Mouse (Mus musculus) hindbrain, embryonic 11.5 days (tissue): ENCODE data around the gene Tmem231. TPM values are rescaled to one million over a fixed set of nuclear protein-coding genes. Genes with fewer than 3 reads are reported as not detected.

ENCODE experiments used
- ATAC-seq: fragments of 200-750 bp; cut with Nextera tagmentation; 2 replicates; pipeline ENCODE4 v1.8.0; 2017; ENCODE audit warnings: mild to moderate bottlenecking, moderate TSS enrichment, moderate library complexity; ENCODE audit not compliant: low FRiP score
- DNase-seq: peaks from one replicate; pipeline ENCODE4 v3.0.0-alpha.2; 2015; ENCODE audit warnings: low spot score
- H3K27ac ChIP-seq: fragments of 300-500 bp; sonication (generic); 2 replicates; pipeline ENCODE4 v1.5.1; 2014; ENCODE audit warnings: mild to moderate bottlenecking, low read depth, low read length
- H3K27me3 ChIP-seq: fragments of 300-500 bp; sonication (generic); 2 replicates; pipeline ENCODE4 v1.6.1; 2014; ENCODE audit warnings: mild to moderate bottlenecking, low read length, moderate library complexity, mixed read lengths; ENCODE audit not compliant: control insufficient read depth, insufficient read depth
- H3K36me3 ChIP-seq: fragments of 300-500 bp; sonication (generic); 2 replicates; pipeline ENCODE4 v1.6.1; 2014; ENCODE audit warnings: mild to moderate bottlenecking, low read length, moderate library complexity, mixed read lengths; ENCODE audit not compliant: control insufficient read depth, insufficient read depth
- H3K4me1 ChIP-seq: fragments of 300-500 bp; sonication (generic); replicated peaks from 2 replicates; pipeline ENCODE4 v1.6.1; 2014; ENCODE audit warnings: low read length, mixed read lengths; ENCODE audit not compliant: control insufficient read depth, insufficient read depth
- H3K4me2 ChIP-seq: fragments of 300-500 bp; sonication (generic); replicated peaks from 2 replicates; pipeline ENCODE4 v1.6.1; 2014; ENCODE audit warnings: mild to moderate bottlenecking, low read depth, low read length
- H3K4me3 ChIP-seq: fragments of 300-500 bp; sonication (generic); 2 replicates; pipeline ENCODE4 v1.5.1; 2014; ENCODE audit warnings: low read depth, low read length
- H3K9ac ChIP-seq: fragments of 300-500 bp; sonication (generic); 2 replicates; pipeline ENCODE4 v1.6.1; 2014; ENCODE audit warnings: low read depth, low read length
- H3K9me3 ChIP-seq: fragments of 300-500 bp; sonication (generic); 2 replicates; pipeline ENCODE4 v1.6.1; 2016; ENCODE audit warnings: low read length; ENCODE audit not compliant: control insufficient read depth
- WGBS: fragments of 180-500 bp; shearing (Covaris S2); extraction: QIAGEN DNeasy Blood & Tissue Kit; methylation state at CpG from one replicate; pipeline ENCODE4 v1.1.7; 2014; 5-methylcytosine and 5-hydroxymethylcytosine counted together
- polyA plus RNA-seq: library from polyadenylated mRNA; unstranded; fragments of >200 nt; fragmentation: Nextera tagmentation; extraction: Ambion mirVana; gene quantifications from 2 replicates; pipeline ENCODE4 v1.2.1, GENCODE M21; 2014

Gene Tmem231
- polyA plus RNA-seq, 1 experiment from 2014 or later = 13.8 TPM

DNA sequence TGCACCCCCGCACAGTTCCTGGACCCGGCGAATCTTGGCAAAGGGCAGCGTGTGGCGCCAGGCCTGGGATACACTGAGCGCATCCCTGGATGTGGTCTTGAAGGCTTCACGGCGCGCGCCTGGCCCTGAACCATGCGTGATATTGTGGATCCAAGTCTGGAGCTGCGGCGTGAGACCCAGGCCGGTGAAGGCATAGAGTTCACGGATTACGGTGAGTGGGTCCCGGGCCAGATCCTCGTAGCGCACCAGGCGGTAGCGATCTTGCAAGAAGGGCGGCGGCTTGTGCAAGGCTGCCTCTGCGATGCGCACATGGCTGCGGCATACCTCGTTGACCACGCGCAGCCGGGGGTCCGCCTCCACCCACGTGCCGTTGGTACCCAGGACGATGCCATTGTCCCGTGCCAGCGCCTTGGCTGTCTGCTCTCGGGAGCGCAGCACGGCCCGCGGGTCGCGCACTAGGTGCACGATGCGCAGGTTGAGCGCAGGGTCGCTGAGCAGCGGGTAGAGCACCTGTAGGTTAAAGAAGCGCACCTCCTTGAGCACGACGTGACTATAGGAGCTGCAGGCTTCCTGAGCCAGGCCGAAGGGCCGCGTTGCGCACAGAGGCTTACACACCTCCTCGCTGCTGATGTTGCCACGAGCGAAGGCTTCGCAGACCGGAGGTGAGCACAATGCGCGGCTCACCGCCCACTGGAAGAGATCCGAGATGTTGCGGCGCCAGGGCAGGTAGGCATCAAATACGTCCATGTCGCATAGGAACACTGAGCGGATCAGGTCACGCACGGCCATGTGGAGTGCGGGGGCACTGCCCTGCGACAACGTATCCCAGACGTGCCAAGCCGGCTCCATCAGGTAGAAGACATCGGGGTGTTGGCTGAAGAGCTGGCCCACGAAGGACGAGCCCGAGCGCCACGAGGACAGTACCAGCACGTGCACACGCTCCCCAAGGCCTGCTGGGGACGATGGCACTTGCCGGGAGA, 43.5 kb downstream of the Tmem231 start:
- DNase-seq = no peak
- Histone ChIP-seq H3K27me3 (peaks cover 23% of the 10 kb centered on the region), H3K9me3 (no peaks in the 10 kb centered on the region), H3K36me3 (no peaks in the 10 kb centered on the region), H3K9ac (no peak overlapping the region), H3K4me1 (0 out of 2 replicates have a peak, but pooled peaks cover 2% of the 10 kb centered on the region), H3K4me2 (peak overlapping the region; percentile 40), H3K4me3 (0 out of 2 replicates have a peak overlapping the region, but pooled peaks have one; percentile 10), H3K27ac (no peak overlapping the region)
- no peak for ATAC-seq
- 12% methylated on average over 86 of the region's 86 CpGs for WGBS

DNA sequence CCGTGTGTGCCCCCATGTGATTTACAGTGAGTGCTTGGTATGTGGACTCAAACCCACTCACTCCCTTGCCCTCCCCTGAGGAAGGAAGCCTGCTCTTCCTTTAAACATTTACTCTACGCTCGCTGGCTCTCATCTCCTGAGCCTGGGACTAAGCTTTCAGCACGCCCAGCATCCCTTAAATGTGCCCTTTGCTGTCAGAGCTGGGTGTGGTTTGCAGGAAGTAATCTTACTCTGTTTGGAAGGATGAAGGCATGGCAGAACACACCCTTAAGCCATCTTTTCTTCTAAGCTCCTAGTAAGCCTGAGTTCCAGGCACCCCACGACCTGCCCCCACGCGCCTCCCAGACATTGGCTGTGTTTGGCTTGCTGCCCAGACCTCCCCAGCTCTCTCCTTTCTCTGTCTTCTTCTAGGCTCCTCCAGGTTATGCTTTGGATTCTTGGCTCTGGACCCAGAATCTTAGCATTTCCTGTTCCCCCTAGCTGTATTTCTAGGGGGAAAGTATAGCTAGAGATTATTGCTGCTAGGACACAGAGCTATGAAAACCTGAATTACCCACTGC, 45.5 kb downstream of the Tmem231 start:
- H3K36me3 ChIP-seq = no peaks in the 10 kb centered on the region
- H3K4me3 ChIP-seq = no peak overlapping the region
- no peak overlapping the region for H3K9ac ChIP-seq
- H3K4me2 ChIP-seq = no peak overlapping the region
- H3K27me3 ChIP-seq = peaks cover 23% of the 10 kb centered on the region
- DNase-seq (no peak), ATAC-seq (no peak)
- 62% methylated on average over 7 of the region's 7 CpGs for WGBS
- H3K9me3 ChIP-seq = no peaks in the 10 kb centered on the region
- no peak overlapping the region for H3K27ac ChIP-seq
- 0 out of 2 replicates have a peak, but pooled peaks cover 2% of the 10 kb centered on the region for H3K4me1 ChIP-seq

DNA sequence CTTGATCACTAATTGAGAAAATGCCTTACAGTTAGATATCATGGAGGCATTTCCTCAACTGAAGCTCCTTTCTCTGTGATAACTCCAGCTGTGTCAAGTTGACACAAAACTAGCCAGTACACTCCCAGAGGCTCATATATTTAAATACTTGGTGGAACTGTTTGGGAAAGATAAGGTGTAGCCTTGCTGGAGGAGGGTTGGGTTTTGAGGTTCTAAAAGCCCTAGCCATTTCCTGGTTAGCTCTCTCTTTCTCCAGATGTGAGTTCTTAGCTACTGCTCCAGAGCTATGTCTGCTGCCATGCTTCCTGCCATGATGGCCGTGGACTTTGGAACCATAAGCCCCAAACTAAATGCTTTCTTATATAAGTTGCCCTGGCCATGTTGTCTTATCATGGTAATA, 46.2 kb downstream of the Tmem231 start:
- WGBS = 79% methylated on average over 1 of the region's 1 CpGs
- Histone ChIP-seq H3K9me3 (no peaks in the 10 kb centered on the region), H3K9ac (no peak overlapping the region)

DNA sequence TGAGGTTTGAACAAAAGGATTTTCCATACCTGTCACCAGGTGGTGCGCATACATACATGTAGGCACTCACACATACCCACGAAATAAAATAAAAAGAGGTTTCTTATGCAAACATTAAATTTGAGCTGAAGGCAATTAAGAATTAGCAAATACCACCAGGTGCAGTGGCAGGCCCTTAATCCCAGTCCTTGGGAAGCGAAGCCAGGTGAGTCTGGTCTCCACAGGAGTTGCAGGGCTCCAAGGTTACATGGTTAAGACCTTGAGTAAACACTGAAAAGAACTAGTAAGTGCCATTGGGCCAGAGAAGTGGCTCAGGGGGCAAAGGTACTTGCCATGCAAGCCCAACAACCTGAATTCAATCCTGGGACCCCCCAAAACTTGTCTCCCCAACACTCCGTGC, 50.1 kb downstream of the Tmem231 start:
- ATAC-seq = no peak
- WGBS = 82% methylated on average over 4 of the region's 4 CpGs
- Histone ChIP-seq H3K4me2 (no peak overlapping the region), H3K4me1 (no peaks in the 10 kb centered on the region), H3K9ac (no peak overlapping the region), H3K27ac (no peak overlapping the region), H3K9me3 (no peaks in the 10 kb centered on the region), H3K4me3 (no peak overlapping the region), H3K27me3 (no peaks in the 10 kb centered on the region; the same call in 1 of the 2 replicates), H3K36me3 (no peaks in the 10 kb centered on the region)
- DNase-seq = no peak

More for the DNA sequence above, 46.2 kb downstream of the Tmem231 start:
- Histone ChIP-seq H3K4me1 (0 out of 2 replicates have a peak, but pooled peaks cover 2% of the 10 kb centered on the region), H3K27ac (no peak overlapping the region), H3K4me3 (no peak overlapping the region), H3K4me2 (no peak overlapping the region), H3K36me3 (no peaks in the 10 kb centered on the region), H3K27me3 (peaks cover 23% of the 10 kb centered on the region)
- no peak for ATAC-seq
- DNase-seq = no peak

DNA sequence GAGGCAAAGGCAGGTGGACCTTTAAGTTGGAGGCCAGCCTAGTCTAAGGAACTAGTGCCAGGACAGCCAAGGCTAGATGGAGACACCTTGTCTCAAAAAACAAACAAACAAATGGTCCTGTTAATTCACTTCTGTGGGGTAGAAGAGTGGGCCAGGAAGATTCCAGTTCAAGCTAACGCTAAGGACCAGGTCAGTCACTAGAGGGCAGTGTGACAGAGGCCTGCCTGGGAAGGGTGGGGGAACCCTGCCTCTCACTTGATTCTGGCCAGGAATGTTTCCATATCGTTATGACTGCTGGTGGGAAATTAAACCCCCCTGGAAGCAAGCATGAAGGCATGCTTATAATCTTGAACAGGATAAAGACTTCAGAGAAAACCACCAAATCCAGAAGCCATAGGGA, 52.1 kb downstream of the Tmem231 start:
- ATAC-seq (no peak), DNase-seq (peak; percentile 74)
- H3K9ac ChIP-seq = no peak overlapping the region
- no peaks in the 10 kb centered on the region for H3K4me1 ChIP-seq
- no peaks in the 10 kb centered on the region for H3K9me3 ChIP-seq
- H3K4me3 ChIP-seq = no peak overlapping the region
- no peak overlapping the region for H3K27ac ChIP-seq
- H3K36me3 ChIP-seq = no peaks in the 10 kb centered on the region
- H3K4me2 ChIP-seq = no peak overlapping the region
- H3K27me3 ChIP-seq = no peaks in the 10 kb centered on the region
- WGBS = 4% methylated on average over 2 of the region's 2 CpGs

DNA sequence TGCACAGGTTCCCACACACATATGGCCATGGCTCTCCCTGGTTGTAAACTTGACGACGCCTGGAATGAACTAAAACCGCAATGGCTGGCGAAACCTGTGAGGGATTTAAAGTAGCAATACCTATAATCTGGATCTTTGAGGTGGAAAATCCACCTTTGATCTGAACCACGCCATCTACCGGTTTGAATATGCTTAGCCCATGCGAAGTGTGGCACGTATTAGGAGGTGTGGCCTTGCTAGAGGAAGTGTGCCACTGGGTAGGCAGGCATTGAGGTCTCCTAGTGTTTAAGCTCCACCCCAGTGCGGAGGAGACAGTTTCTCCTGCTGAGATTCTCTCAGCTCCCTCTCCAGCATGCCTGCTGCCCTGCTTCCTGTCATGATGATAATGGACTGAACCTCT, 56.0 kb downstream of the Tmem231 start:
- H3K4me2 ChIP-seq = no peak overlapping the region
- no peak overlapping the region for H3K9ac ChIP-seq
- H3K36me3 ChIP-seq = no peaks in the 10 kb centered on the region
- H3K27ac ChIP-seq = no peak overlapping the region
- no peak overlapping the region for H3K4me3 ChIP-seq
- no peaks in the 10 kb centered on the region for H3K9me3 ChIP-seq
- no peak for ATAC-seq
- H3K4me1 ChIP-seq = no peaks in the 10 kb centered on the region
- no peak for DNase-seq
- 66% methylated on average over 9 of the region's 9 CpGs for WGBS
- H3K27me3 ChIP-seq = no peaks in the 10 kb centered on the region

DNA sequence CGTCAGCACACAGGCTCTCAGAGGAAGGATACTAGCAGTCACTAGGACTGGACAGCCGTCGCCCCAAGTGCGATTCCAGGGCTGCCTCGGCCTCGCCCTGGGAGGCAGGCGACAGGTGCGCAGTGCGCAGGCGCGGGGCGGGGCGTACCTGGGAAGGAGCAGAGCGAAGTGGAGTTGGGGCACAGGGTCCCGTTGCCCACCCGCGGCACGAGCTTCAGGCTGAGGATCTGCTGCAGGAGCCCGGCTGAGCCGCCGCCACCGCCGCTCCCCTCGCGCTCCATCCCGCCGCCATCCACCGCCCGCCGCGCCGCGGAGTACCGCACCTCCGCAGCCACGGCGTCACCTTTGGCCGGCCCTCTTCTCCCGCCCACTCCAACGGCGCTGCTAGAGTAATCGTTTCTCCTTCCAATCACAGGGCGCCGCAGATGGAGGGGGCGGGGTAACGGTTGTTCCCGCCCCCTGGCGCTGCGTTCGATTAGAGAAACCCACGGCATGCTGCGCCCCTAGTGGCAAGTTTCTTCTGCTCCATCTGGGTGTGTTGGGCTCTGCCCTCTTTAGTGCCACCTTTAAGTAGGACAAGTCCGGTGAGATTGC, 57.2 kb downstream of the Tmem231 start, which contains the start of gene Tmem170:
Gene Tmem170, minus strand, starts transcription at position 396 of the 594 bp plus-strand sequence.
- peak within 1 kb of the TSS; percentile 88 for H3K4me2 ChIP-seq
- DNase-seq (peak; percentile 100), ATAC-seq (peak; percentile 99)
- WGBS = 0% methylated on average over 38 of the region's 53 CpGs
- no peaks in the 10 kb centered on the region for H3K27me3 ChIP-seq
- no peaks in the 10 kb centered on the region for H3K9me3 ChIP-seq
- no peaks in the 10 kb centered on the region for H3K36me3 ChIP-seq
- 0 out of 2 replicates have a peak within 1 kb of the TSS, but pooled peaks have one; percentile 33 for H3K27ac ChIP-seq
- H3K4me1 ChIP-seq = no peaks in the 10 kb centered on the region
- H3K9ac ChIP-seq = peak within 1 kb of the TSS; percentile 66
- H3K4me3 ChIP-seq = peak within 1 kb of the TSS; percentile 82

DNA sequence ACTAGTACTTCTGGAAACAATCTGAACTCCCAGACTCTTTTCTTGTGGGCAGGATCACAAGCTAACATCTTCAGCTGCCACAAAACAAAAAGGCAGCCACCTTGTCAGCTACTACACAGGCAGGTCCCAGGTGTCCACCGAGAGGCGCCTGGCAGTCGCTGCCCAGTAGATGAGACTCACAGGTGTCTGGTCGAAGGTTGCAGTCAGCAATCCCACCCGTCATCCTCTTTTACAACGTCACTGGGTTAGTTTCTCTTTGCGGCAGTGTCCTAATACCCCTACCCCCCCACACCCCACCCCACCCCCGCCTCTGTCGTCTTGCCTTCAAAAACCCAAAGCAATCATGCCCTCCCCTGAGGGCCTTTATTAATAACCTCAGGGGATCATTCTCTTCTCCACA, 57.9 kb downstream of the Tmem231 start:
- ATAC-seq (no peak), DNase-seq (no peak)
- Histone ChIP-seq H3K4me1 (no peaks in the 10 kb centered on the region), H3K36me3 (no peaks in the 10 kb centered on the region), H3K27me3 (no peaks in the 10 kb centered on the region), H3K9ac (peak overlapping the region; percentile 66), H3K9me3 (no peaks in the 10 kb centered on the region), H3K27ac (no peak overlapping the region), H3K4me3 (peak overlapping the region; percentile 82), H3K4me2 (peak overlapping the region; percentile 88)
- 34% methylated on average over 9 of the region's 9 CpGs for WGBS
